Mouse (Mus musculus) activated CD4-positive, CD25-positive, alpha-beta regulatory T cell, adult 9 weeks (primary cell): ENCODE measurements around the gene H2-DMb1. TPM values are rescaled to one million over a fixed set of nuclear protein-coding genes. Genes with fewer than 3 reads are reported as not detected.

Experiments used
- polyA plus RNA-seq: library from polyadenylated mRNA; unstranded; fragments of 100-300 nt; shearing (Covaris generic); gene quantifications from one replicate; pipeline ENCODE4 v1.2.1, GENCODE M21; 2017

The H2-DMb1 gene
- 4.3 TPM for polyA plus RNA-seq

DNA sequence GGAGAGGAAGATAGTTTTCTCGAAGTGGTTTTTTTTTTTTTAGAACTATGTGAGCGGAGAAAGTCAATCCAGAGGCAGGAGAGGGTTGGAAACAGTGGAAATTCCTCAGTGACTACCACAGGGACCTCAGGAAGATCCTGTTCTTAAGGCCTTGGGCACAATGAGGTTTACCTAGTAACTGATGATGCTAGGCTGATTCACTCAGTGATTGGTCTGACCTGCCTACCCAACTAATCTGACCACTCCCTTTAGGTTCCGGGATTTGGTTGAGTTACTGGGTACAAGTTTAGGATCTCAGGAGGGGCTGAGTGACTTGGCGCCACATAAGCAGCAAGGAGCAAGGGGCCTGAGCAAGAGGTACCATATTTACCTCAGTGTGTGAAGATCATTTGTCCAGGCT, at the start of gene H2-DMb1:
TSS of gene H2-DMb1 (plus strand) at position 150 of the 400 bp plus-strand sequence.

DNA sequence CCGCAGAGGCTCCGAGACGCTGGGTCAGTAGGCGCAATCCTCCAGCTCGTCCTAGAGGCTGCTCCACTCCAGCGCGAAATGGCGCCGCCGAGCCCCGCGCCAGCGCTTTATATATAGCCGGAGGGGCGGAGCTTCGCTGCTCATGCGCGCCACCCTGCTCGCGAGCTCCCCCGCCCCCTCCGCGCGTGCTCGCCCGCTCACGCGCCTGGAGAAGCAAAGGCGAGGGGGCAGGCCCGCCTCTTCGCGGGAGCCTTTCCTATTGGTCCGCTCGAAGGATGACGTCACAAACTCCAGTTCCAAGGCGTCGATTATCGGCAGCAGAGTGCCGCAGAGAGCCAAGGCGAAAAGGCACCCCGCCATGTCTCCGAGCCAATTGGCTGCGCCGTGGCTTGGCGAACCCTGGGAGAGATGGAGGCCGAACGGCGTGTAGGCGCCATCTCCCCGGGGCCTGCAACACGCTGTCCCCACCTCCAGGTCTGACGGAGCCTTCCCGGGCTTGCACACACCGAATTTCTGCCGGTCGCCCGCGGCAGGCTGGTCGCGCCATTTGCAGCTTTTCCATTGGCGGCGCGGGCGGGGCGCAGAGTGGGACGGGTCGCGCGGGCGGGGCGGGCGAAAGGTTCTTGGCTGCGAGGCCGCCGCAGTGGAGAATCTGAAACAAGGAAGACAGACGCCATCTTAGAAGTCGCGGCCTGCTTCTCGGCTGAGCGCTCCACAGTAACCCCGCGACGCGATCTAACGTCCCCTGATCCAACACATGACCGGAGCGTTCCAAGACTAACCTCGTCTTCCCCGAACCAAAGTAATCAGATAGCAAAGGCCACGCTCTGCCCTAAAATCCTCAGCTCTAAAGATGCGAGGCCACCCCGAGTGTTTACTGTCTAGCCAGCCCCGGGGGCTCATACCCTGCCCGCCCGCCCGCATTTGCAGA, 33.4 kb upstream of the H2-DMb1 start, which contains the start of gene H2-DMa:
TSS of gene H2-DMa (plus strand) at position 293 of the 931 bp plus-strand sequence.

DNA sequence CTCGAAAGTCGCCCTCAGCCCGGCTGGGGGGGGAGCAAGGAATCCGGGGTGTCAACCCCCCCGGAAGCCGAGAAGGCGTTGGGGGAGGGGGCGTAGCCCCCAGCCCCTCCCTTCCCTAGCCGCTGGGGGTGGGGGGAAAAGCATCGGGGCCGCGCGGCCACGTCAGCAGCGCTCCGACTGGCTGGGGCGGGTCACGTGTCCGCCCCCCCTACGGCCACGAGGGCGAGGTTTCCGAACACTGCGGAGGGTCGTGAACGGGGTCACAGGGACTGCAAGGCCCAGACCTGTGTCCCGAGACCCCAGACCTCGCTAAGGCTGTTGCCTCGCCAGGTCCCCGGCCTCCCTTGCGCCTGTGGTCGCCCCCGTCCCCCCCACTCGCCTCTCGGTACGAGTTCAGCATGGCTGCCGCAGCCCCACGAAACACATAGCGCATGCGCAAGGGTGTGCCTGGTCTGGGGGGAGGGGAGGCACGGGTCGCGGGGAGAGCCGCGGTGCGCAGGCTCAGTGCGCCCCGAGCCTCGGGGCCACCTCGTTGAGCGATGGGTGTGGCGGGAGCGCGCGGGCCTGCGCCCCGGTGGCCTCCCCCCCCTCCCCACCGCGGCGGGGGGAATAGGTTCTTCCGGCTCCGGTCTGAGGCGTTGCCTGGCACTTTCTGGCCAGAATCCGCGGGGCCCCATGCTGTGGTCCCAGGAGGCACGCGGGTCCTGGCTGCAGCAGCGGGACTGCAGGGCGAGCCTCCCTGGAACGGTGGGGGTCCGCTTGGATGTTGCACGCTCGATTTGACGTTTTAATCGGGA, 30.5 kb upstream of the H2-DMb1 start, which contains the start of gene Brd2:
TSS of gene Brd2 (minus strand) at position 447 of the 797 bp plus-strand sequence.

DNA sequence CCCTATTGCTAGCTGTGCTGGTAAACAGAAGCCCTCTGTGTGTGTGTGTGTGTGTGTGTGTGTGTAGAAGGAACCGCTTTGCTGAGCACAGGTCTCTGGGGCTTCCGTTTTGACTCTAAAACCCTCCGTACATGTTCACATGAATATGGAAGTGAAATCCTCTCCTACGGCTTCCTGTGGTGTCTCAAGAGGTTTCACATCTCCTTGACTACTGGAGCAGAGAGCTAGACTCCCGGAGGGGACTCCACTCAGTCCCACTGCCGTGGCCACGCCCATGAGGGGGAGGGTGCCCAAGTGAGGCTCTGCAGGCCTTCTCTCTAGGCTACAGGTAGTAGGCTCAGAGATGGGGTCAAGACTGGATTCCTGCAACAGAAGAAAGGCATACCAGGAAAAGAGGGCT, 9.8 kb upstream of the H2-DMb1 start, which contains the start of gene H2-DMb2:
TSS of gene H2-DMb2 (plus strand) at position 275 of the 400 bp plus-strand sequence.

DNA sequence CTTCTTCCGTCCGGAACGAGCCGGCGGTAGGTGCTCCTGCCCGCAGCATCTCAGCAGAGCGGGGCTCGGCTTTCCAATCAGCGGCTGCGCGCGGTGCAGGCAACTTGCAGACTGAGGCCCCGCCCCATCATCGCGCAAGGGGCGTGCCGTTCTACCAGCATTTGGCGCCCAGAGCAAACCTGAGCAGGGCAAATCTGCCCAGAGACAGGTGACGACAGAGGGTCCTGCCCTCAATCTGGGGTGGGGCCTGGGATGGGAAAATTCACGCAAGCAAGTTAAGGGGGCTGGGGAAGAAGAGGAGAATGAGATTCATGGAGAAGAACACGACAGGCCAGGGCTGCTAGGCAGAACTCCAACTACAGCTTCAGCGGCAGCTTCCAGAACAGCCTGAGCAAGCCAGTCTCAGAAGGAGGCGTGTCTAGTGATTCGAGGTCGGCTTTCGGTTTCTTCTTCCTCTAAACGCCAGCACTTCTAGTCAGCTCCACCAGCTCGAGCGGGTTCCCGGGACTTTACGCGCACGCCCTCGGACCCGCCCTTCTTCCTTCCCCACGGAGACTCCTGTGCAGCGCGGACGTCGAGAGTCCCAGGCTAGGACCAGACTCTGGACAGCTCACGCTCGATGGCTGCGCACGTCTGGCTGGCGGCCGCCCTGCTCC, 34.5 kb downstream of the H2-DMb1 start, which contains the start of the genes Tap1 and Psmb9:
TSS of gene Tap1 (plus strand) at position 293 of the 656 bp plus-strand sequence.
TSS of gene Psmb9 (minus strand) at position 504 of the 656 bp plus-strand sequence.

DNA sequence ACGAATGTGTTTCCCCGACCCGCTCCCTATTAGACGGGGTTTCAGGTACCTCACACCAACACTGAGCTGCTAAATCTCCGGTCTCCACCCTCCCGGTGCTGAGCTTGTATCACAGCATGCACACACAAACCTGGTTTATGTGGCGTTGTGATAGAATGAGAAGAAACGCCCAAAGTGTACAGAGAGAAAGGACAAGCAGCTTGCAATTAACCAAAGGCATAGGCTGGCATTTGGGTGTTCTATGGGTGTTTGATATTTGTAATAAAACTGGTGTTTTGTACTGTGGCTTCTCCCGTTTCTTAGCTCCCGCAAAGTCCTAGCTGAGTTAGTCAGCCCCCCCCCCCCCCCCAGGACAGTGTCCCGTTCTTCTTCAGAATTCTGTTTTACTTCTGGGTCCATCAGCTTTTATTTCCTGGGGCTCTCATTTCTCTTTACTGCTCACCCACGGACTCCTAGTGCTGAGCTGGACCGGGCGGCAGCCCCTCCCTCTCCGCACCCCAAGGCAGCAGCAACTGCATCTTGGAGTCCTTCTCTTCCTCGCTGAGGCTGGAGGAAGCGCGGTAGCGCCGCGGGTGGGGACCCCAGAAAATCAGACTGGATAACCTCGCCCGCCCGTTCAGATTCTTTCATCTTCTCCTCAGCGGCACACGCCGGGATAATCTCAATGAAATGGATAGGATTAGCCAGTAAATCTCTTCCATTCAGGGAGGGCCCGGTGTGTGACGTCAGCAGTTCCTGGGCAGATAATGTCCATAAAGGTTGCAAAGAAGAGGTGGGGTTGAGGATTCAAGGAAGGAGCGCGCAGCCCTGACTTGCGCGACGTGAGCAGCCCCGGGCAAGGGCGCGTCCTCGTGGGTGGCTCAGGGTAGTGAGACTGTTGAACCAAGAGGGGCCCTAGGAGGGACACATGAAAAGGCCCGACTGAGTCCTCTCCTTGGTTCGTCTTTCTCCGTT, 44.3 kb downstream of the H2-DMb1 start, which contains the start of gene Psmb8:
TSS of gene Psmb8 (plus strand) at position 781 of the 954 bp plus-strand sequence.

DNA sequence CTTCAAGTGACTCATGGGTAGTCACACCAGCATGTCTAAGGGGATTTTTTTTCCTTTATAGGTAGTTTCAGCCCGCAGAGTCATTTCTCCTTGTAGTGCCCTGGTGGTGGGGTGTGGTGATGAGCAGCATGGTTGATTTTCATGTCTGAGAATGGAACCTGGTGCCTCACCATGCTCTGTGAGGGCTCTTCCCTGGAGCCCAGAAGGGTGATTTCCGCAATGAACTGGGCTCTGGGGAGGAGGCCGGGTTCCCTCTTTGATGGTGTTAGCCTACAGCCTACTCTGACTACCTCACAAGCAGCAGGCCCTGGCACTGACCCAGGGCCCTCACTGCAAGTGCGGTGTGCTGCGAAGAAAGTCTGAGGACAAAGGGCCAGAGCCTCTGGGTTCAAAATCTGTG, 50.6 kb downstream of the H2-DMb1 start, which contains the start of gene Tap2:
TSS of gene Tap2 (plus strand) at position 84 of the 400 bp plus-strand sequence.

Other genes starting within 250 kb of the H2-DMb1 start
- gene Platr17, start 247.9 kb upstream of the H2-DMb1 start, polyA plus RNA-seq = 5.0 TPM
- 132 TPM for gene Daxx, start 243.7 kb upstream of the H2-DMb1 start, polyA plus RNA-seq
- 697 TPM for gene Tapbp, start 237.2 kb upstream of the H2-DMb1 start, polyA plus RNA-seq
- 20.2 TPM for gene Zbtb22, start 237.2 kb upstream of the H2-DMb1 start, polyA plus RNA-seq
- gene Rgl2, start 223.5 kb upstream of the H2-DMb1 start, polyA plus RNA-seq = 135 TPM
- 140 TPM for gene Pfdn6, start 212.7 kb upstream of the H2-DMb1 start, polyA plus RNA-seq
- gene Wdr46, start 212.4 kb upstream of the H2-DMb1 start, polyA plus RNA-seq = 58.5 TPM
- 30.8 TPM for gene B3galt4, start 201.6 kb upstream of the H2-DMb1 start, polyA plus RNA-seq
- 89.2 TPM for gene Vps52, start 197.3 kb upstream of the H2-DMb1 start, polyA plus RNA-seq
- 2,816 TPM for gene Rps18, start 197.1 kb upstream of the H2-DMb1 start, polyA plus RNA-seq
- 13,533 TPM for gene H2-K1, start 152.7 kb upstream of the H2-DMb1 start, polyA plus RNA-seq
- 21.4 TPM for gene Ring1, start 128.4 kb upstream of the H2-DMb1 start, polyA plus RNA-seq
- 41.5 TPM for gene H2-Ke6, start 125.0 kb upstream of the H2-DMb1 start, polyA plus RNA-seq
- gene Slc39a7, start 121.4 kb upstream of the H2-DMb1 start, polyA plus RNA-seq = 132 TPM
- gene Rxrb, start 121.3 kb upstream of the H2-DMb1 start, polyA plus RNA-seq = 22.6 TPM
- 3.3 TPM for gene Col11a2, start 113.6 kb upstream of the H2-DMb1 start, polyA plus RNA-seq
- gene H2-Oa, start 60.7 kb upstream of the H2-DMb1 start, polyA plus RNA-seq = 34.3 TPM
- 108 TPM for gene H2-DMa, start 33.5 kb upstream of the H2-DMb1 start, polyA plus RNA-seq
- 142 TPM for gene Brd2, start 30.4 kb upstream of the H2-DMb1 start, polyA plus RNA-seq
- gene H2-DMb2, start 9.8 kb upstream of the H2-DMb1 start, polyA plus RNA-seq = 5.1 TPM
- 516 TPM for gene Tap1, start 34.5 kb downstream of the H2-DMb1 start, polyA plus RNA-seq
- gene Psmb9, start 34.7 kb downstream of the H2-DMb1 start, polyA plus RNA-seq = 713 TPM
- 1,545 TPM for gene Psmb8, start 44.6 kb downstream of the H2-DMb1 start, polyA plus RNA-seq
- 455 TPM for gene Tap2, start 50.5 kb downstream of the H2-DMb1 start, polyA plus RNA-seq
- gene H2-Ob, start 85.8 kb downstream of the H2-DMb1 start, polyA plus RNA-seq = 78.8 TPM
- gene H2-Ab1, start 104.6 kb downstream of the H2-DMb1 start, polyA plus RNA-seq = 31.4 TPM
- 20.8 TPM for gene H2-Aa, start 134.8 kb downstream of the H2-DMb1 start, polyA plus RNA-seq
- gene H2-Eb1, start 152.8 kb downstream of the H2-DMb1 start, polyA plus RNA-seq = 18.7 TPM
- gene H2-Eb2, start 172.6 kb downstream of the H2-DMb1 start, polyA plus RNA-seq = 0.11 TPM
- 0.39 TPM for gene Btnl2, start 201.8 kb downstream of the H2-DMb1 start, polyA plus RNA-seq
- gene Btnl1, start 224.1 kb downstream of the H2-DMb1 start, polyA plus RNA-seq = not detected
- 0.27 TPM for gene BC051142, start 245.7 kb downstream of the H2-DMb1 start, polyA plus RNA-seq